Mouse (Mus musculus): Measurements from ENCODE around the gene Ttc28.

Gene Ttc28

DNA sequence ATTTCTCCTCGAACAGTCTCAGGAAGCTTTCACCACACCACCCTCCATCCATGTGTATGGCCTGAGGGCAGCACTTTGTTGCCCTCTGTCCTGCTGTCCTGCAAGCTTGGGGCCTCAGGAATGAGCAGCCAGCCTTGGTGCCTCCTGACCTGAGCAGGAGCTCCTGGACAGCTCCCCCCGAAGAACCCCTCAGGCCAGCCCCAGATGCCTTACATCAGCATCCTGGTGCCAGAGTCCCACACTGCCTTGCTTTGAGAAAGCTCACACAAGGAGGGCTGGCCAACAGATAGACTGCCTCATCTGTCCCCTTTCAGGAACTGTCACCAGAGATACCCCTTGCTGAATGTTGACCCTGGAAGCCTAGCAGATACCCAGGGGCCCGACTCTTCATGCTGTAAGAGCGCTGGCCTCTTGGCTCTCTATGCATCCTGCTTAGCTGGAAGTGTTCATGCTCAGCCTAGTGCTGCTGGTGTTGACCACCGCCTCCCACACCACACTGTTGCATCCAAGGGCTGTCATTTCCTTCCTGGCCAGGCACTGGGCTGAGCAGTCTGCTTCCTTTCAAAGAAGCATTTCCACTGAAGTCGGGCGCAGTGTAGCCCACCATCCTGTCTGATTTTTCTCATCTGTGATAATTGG, 259.4 kb downstream of the Ttc28 start:
- no peak for DNase-seq

DNA sequence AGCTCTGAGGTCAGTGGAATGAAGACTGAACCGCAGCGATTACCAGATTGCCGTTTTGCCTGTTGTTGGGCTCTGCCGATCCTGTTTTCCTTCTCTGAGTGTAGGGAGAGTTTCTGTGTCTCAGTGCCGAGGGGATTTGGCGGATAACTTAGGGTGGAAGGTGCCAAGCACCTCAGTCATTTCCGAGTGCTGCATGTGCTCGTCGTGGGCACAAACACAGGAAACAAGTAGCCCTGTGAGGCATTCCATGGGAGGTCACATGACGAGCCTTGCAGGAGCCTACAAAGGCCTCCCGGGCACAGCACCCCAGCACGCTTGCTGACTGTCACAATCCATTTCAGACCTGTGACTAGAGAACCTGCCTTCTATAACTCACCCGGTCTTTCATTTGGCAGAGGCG, 260.0 kb downstream of the Ttc28 start:
- no peak for DNase-seq

DNA sequence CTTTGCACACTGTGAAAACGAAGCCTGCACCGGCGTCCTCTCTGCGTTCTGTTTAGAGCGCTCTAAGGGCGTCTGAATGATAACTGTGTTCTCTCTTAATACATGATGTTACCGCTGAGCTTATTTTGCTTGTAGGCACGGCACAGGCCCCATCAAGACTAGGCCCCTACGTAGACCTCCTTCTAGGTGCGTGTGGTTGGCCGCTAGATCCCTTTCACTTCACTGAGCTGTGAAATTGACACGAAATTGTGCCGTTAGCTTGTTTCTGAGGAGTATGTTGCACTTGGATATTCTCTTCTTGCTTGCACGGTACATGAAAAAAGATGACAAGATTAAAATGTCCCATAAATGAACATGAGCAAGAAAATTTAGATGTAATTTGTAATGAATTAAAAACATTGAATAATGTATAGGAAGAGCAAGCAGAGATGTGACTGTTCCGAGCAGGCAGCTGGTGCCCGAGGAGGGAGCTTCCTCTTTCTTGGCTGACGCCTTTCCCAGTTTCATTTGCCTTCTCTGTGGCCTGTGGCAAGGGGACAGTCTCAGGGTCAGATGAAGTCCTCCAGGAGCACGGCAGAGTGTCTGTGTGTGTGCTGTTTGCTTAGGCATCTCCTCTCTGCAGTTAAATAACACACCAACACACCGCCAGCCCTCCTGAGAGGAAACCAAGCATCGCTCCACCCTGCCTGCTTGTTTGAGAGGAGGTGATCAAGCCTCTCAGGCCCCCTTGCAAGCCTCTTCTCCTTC, 261.7 kb downstream of the Ttc28 start:
- no peak for DNase-seq

DNA sequence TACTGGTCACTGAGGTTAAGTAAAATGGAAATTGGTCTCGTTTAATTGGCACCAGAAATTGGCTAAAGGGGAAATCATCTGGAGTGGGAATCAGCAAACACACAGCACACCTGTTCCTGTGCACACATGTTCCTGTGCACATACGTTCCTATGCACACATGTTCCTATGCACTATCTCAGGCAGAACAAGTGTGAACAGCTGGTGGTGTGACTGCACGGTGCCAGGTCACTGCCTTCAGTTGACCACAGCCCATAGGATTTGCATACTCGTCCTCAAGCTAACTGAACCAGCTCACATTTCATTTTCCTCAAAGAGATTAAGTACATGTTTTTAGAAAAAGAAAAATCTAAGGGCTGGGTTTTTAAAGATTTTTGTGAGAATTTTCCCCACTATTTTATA, 263.2 kb downstream of the Ttc28 start:
- no peak for DNase-seq

DNA sequence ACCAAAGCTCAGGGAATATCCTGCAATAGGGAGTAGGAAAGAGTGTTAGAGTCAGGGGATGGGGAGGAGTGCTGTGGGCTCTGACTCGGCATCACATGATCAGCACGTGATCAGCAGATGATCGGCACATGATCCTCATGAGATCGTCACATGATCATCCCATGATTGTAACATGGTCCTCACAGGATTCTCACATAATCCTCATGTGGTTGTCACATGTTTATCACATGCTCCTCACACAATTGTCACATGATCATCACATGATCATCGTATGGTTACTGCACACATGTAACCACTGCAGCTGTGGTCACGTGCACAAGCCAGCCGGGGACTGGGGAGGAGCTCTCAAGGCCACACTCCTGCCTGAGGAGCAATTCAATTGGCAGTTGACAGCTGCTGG, 264.8 kb downstream of the Ttc28 start:
- DNase-seq: no peak

DNA sequence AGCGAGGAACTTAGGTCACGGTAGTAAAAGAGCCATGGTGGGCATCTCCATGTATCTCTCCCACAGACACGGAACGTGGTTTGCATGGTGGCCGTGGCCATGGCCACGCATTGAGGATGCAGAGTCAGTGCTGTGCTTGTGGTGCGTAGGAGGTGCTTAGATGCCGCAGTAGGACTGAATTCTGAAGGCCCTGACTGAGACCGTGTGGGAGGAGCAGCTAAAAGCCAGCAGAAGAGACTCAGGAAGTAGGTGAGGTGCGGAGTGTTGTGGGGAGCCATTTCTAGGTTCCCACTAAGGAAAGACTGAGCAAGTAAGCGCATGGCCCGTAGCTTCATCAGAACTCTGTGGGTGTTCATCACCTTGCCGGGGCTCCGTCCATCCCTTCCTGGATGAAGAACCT, 271.0 kb downstream of the Ttc28 start:
- DNase-seq: no peak

DNA sequence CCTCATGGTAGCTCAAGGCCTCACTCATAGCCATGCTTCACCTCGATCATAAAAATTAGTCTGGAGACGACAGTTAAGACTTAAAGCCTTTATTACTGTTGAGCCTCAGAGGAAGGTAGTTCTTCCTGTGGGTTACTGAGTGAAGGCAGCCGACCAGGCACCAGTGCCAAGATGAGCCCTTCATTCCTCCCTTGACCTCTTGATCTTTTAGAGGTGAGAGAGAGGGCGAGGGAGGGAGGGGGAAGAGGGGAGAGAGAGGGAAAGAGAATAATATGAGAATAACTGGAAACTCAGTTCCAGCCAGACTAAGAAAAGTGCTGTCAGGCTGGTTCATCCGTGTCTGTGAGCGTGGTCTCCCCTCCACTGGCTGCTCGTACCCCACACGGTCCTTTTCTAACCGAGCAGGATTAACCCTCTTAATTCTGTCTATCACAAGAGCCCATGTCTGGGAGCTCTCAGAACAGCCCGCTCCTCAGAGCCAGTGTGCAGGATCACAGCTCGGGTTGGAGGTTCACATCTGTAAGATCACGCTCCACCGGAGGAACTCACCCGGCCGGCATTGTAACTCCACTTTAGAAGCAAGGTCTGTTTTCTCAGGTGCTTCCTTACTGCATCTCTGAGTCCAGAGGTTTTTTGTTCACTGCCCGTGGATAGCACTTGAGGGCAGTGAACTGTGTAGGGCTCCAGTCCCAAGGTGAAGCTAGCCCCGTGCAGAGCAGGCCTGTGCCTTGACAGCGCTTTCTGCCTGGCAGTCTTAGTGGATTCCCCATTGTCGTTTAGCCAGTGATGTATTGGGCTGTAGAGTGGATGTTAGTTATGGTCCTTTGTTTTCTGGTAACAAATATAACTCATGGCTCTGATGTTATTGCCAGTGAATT, 272.5 kb downstream of the Ttc28 start:
- no peak for DNase-seq

DNA sequence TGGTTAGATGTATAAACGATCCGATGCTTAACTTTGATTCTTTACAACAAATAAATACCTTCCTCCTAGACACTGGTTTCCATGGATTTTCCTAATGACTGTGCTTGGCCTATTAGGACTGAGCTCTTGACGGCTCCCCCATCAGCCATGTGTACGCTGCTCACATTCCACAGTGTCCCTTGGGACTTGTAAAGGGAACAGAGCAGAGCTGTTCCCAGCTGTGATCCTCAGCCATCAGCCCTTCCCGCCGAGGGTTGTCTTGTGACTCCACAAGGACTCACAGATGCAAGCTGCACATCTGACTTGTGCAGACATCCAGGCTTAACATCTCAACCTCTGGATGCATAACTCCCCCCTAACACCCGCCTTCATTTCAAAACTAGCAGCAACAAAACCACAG, 275.0 kb downstream of the Ttc28 start:
- DNase-seq: no peak

DNA sequence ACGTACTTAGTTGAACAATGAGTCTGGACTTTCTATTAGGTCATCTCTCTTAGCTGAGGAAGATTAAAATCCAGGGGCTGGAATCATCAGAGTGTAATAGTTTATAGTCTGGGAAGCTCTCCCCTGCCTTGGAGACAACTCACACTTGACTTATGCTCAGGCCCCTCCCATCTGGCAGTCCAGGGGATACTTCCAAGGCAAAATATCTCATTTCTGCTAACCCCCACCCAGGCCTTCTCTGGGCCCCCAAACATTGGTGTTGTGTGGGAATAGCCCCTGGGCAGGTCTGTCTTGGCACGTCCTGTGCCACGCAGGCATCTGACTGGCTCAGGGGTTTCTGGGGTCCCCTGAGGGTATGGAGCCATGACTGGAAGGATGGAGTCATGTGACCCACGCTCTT, 275.7 kb downstream of the Ttc28 start:
- DNase-seq: no peak

DNA sequence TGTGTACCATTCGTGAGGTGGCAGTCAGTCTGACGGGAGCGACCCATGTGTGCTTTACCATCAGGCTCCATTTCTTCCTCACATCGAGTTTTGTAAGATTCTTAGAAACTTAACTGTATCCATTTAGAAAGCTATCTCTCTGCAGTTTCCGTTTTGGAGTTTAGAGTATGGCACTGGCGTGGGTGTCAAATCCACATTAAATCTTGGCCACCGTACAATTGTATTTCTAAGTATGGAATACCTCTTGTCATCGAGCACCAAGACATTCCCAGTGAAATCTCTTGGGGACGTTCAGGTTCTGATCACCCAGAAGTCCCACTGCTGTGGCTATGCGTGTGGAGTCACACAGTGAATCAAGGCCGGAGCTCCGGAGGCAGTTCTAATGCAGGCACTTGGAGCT, 276.3 kb downstream of the Ttc28 start:
- DNase-seq: no peak

DNA sequence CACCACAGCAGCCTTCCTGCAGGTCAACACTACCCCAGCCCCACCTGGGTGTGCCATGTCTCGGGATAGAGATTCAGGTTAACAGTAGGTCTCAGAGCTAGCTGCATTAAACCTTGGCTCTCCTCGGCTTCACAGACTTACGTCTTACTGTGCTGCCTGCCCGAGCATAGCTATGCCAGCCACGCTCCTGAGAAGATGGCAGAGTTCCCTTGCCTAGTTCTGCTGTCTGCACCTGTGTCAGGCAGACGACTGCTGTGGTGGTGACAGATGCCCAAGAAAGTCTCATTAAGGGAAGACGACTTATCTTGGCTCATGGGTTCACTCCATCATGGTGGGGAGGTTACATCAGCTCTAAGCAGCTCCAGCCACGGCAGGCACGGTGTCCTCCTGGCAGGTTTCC, 278.7 kb downstream of the Ttc28 start:
- DNase-seq: no peak

DNA sequence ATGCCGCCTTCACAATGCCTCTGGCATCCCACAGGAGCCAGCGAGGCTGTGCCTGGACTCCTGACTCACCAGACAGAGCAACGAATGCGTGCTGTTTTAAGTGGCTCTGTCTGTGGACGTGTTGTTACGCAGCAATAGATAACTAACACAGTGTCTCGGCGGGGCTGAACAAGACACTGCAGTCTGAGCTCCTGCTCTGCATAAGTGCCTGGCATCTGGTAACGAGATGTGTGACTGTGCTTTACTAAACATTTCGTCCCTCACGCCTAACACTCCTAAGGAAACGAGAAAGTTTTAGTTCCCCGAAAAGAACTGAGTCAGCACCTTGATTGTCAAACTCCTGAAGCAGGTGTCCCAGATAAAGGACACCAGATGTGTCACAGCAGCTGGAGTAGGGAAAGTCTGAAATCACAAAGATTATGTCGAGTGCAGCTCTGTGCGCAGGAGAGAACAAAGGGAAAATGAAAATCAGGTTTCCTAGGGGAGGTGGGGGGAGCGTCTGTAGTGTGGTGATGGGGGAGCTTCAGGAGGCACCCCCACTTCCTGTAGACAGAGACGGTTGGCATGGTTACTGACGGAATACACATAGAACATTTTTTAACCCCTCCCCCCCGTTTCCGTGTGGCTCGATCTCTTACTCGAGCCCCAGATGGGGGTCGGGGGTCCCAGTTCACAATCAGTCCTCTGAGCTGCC, 280.2 kb downstream of the Ttc28 start:
- DNase-seq: no peak

DNA sequence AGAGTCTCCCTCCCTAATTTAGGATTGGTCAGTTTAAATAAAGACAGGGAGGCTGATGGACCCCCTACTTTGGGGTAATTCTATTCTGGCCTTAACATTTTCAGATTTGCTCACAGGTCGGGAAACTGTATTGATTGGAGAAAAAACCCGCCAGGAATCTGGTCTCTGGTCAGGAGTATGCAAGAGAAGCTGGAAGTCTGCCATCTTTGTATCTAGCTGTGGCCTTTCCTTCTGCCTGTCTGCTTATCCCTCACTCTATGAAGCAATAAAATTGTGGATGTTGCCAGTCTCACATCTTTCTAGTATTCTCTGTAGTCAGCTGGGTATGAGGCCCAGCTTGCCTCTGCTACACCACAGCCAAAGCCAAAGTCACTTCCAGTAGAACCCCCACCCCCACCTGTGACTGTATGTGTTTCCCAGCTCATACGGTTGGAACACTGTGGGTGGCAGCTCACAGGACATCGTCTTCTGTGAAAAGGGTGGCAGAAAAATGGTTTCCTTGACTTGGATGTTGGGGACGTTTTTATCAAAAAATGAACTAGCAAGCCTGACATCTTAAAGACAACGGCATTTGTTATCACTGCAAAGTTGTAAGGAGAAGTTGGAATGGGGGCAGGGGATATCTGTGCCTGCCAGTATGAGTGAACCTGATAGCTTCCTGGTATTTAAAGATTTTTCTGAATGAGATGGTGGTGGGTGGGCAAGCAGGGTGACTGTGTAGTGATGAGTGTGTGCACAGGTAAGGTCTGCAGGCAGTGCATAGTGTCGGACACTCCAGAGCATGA, 281.7 kb downstream of the Ttc28 start:
- DNase-seq: no peak

DNA sequence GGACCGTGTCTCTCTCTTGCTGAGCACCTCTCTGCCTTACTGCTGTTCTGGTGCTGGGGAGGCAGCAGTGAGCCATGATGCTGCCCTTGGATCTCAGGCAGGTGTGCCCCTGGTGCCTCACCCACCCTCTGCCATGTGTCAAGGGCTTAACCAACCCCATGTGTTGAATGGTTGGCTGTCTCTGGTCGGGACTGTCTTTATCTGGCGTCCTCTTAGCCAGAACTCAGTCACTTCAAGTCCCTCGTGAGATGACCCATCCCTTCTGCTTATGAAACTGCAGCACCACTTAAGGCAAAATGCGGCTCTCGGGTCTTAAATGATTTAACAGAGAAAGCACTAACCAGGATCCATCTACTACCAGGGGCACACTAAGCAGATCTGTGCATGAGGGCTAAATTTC, 283.3 kb downstream of the Ttc28 start:
- no peak for DNase-seq

DNA sequence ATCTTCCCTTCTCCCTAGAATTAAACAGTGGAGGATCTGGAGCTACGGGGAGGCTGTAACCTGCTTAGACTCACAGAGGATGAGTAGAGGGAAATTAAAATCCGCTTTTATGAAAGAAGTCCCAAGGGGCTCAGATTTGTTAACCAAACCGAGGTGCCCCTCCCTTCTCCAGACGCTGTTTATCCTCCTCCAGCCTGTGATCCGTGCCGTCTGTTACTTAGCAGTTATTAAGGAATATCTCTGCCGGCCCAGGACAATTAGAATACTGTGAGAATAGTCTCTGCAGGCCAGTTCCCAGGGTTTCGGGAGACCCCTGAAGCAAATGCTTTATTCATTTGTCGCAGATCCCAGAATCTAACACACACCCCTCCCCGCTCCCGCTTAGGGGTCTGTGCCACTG, 283.8 kb downstream of the Ttc28 start:
- DNase-seq: no peak

DNA sequence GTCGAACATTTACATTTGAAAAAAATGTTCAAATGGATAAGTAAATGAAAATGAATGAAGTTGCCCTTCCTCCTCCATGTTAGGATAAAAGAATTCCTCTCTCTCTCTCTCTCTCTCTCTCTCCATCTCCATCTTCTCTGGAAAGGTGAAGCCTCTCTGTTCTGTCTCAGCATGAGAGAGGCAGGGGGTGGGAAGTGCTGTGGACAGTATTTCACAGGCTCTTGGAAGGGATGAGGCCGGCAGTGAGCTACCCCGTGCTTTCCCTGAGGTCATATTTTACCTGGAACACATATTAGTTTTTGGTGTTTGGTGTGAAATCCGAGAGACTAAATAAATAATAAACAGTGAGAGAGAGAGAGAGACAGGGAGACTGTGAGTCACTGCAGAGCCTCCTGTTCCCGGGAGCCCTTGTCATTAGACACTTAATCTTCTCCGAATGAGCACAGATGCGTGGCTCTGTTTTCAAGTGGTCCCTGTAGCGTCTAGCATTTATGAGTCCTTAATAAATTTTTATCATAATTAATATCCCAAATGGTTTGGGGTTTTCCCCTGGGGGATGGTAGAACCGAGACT, 284.8 kb downstream of the Ttc28 start:
- DNase-seq: no peak

DNA sequence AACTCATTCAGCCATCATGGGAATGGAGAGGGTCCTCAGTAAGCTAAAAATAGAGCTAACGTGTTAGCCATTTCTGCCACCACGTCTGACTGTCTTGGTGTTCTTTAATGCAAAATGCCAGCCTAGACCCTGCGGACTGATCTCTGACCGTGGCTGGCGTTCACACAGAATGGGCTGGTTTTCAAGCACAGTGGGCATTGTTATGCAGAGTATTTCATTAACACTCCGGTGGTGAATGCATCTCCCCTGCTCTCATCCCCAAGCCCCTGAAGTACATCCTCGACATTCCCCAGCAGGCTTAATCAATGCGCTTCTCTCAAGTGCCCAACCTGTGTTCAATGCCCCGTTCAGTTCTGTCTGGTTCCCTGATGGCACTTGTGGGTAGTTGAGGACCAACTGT, 290.8 kb downstream of the Ttc28 start:
- DNase-seq: no peak

DNA sequence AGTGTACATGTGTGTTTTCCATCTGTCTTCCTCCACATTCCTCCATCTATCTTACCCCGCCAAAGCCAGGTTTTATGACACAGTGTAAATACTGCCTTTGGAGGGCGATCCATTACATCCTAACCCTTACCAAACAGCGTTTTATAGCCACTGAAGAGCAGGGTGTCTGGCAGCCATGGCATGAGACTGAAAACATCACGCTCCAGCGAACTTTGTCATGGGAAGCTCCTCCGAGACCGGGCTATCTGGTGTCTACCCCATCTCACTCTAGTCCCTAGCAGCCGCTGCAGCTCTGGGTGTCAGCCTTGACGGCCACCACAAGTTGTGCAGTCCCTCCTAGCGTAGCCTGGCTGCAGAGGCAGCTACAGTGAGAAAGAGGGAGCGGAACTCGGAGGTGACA, 295.8 kb downstream of the Ttc28 start:
- no peak for DNase-seq

DNA sequence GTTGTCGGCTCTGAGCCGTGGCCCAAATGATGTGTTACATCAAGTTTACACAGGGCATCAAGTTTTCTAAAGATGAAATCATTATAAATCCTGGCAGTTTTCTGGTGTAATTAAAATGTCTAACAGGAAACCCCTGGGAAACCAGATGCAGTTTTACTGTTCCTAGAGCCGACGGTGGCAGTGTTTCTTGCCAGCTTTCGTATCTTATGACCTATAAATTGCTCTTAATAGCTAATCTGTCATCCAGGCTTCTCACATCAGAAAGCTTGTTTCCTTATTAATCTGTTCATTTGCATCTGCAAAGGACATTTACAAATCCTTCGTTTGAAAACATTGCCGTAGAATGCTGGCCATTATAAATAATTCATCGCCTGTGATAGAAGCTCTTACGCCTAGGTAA, 296.2 kb downstream of the Ttc28 start:
- DNase-seq: no peak

DNA sequence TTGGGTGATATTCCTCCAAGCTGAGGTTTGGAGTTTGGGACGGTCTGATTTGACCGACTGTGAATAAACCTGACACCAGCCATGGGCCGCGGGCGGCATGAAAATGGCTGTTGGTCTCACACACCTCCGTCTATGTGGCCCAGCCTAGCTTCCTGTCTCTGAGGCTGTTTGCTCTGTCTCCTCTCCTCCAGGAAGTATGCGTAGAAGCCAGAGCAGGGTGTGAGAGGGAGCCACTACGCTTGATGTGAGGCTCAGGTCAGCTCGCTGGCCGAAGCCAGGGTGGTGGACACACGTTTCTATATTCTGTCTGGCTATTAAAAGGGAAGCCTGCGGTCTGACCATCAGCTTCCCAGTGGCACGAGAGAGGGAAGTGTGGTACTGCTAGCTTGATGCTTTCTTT, 296.8 kb downstream of the Ttc28 start:
- no peak for DNase-seq

DNA sequence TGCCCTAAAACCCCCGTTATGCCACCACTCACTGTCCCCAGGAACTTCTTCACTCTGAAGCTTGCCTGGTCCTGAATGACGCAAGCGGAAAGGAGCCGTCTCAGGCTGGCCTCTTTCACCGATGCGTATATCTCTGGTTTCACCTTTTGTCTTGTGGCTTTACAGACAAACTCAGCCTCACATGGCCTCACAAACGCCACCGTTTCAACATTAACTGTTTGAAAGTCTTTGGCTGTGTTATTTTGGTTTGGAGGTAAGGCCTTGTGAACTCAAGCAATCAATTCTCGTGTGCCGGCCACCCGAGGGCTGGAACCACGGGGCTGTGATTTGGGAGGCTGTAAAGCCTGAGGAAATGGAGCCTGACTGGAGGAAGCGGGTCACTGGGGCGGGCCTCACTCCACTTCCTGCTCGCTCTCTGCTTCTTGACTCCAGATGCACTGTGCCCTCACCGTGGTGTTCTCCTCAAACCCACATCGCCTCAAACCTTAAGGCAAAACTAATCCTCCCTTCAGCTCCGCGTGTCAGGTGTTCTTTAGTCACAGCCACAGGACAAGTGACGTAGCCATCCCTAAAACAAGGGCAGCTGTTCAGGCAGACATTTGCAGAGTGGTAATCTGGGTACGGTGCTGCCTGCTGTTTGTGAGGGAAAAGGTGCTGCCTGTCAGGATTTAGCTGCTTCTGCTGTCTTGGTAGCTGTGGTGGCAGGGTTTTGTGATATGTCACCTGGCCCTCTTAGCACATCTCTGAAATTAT, 298.9 kb downstream of the Ttc28 start:
- no peak for DNase-seq

All from cerebellum, adult 11-12 months (tissue).